10 mouse cellular contexts compared by ENCODE assay signal in the genomic region with DNA sequence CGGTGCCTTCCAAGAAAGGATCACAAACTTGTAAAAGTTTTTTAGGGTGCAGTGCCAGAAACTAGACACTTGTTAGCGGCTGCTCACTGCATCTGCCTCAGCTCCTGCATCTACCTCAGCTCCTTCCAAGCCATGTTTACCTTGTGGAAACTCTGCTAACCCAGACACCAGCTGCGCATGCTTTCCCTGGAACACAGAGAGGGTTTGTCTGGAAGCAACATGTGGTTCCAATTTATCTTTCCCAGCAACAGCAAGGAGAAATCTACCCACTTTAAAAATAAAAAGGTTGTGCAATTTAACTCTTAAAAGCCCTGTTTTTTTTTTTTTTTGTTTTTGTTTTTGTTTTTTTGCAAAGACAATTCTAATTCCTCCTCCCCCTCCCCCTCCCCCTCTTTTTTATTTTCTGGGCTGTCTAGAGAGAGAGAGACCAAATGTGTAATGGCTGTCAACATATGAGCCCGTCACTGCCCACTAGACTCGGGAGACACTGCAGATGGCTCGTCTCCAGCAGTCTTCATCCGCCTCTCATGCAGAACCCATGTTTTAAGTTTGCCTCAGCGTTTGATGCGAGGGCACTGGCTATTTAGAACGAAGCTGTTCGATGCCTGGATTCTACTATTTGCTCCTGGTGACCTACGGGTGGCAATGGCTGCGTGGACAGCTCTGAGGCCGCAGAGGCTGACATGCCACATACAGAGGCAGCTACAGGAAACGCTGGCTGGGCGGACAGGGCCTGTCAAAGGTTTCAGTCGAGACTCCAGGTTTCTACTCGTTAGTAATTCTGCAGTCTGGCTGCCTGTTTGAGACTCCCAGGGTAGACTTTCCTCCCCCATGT.
A peak's percentile ranks its signal among the peaks of the same experiment; 100 is the strongest.
DNase-seq lines count a peak whose midpoint lies in the region; ATAC-seq and TF ChIP-seq lines count a peak whose summit lies in the region.
"Had no signal": no experiment of that assay in that cellular context is flagged by ENCODE, and none has a peak within 500 bp of the region (broad histone marks: within the 10 kb centered on the region; RNA-seq: fewer than 3 reads in every experiment).

No protein-coding gene starts in this region.

- H3K4me1 ChIP-seq in forebrain, embryonic 14.5 days (ENCODE audit: control insufficient read depth, insufficient read depth, low read length), result peaks cover 2% of the 10 kb centered on the region; the same call in 1 of the 2 replicates
- H3K4me1 ChIP-seq in forebrain, embryonic 12.5 days, result no peaks in the 10 kb centered on the region; the same call in 1 of the 2 replicates
- peaks cover 12% of the 10 kb centered on the region; the same call in 1 of the 2 replicates for H3K4me1 ChIP-seq in lung, embryonic 14.5 days (ENCODE audit: insufficient read depth)
- peaks cover 17% of the 10 kb centered on the region for H3K4me1 ChIP-seq in stomach, embryonic 14.5 days (ENCODE audit: control insufficient read depth, insufficient read depth, low read length)
- no peaks in the 10 kb centered on the region for H3K4me1 ChIP-seq in midbrain, embryonic 11.5 days (ENCODE audit: control insufficient read depth, insufficient read depth, low read length)

- intact Hi-C loops in heart, postnatal 25 days (cut with DNase I), result loop anchor here (2.0 to 5.0 kb wide), 2 partner anchors 43 to 116 kb away; no protein-coding TSS in a partner anchor

- H3K36me3 ChIP-seq in forebrain, embryonic 14.5 days (ENCODE audit: control insufficient read depth, insufficient read depth, low read length), result no peaks in the 10 kb centered on the region
- H3K36me3 ChIP-seq in forebrain, embryonic 12.5 days (replicated peaks), result no peaks in the 10 kb centered on the region
- no peaks in the 10 kb centered on the region for H3K36me3 ChIP-seq in lung, embryonic 14.5 days (ENCODE audit: insufficient read depth)
- H3K36me3 ChIP-seq in stomach, embryonic 14.5 days (ENCODE audit: control insufficient read depth, insufficient read depth, low read length), result no peaks in the 10 kb centered on the region
- no peaks in the 10 kb centered on the region for H3K36me3 ChIP-seq in midbrain, embryonic 11.5 days (ENCODE audit: control insufficient read depth, insufficient read depth, low read length)

- no peaks in the 10 kb centered on the region for H3K9me3 ChIP-seq in forebrain, embryonic 14.5 days (replicated peaks; ENCODE audit: control insufficient read depth, low read length)
- peaks cover under 1% of the 10 kb centered on the region; the same call in 1 of the 2 replicates for H3K9me3 ChIP-seq in forebrain, embryonic 12.5 days
- no peaks in the 10 kb centered on the region for H3K9me3 ChIP-seq in lung, embryonic 14.5 days (ENCODE audit: low read depth, low read length)
- no peaks in the 10 kb centered on the region; the same call in 1 of the 2 replicates for H3K9me3 ChIP-seq in stomach, embryonic 14.5 days (ENCODE audit: control insufficient read depth, low read depth, low read length)
- H3K9me3 ChIP-seq in midbrain, embryonic 11.5 days (ENCODE audit: control insufficient read depth, low read length), result no peaks in the 10 kb centered on the region

- H3K4me2 ChIP-seq in forebrain, embryonic 14.5 days (ENCODE audit: low read length), result no peak overlapping the region
- no peak overlapping the region for H3K4me2 ChIP-seq in forebrain, embryonic 12.5 days
- peak overlapping the region; percentile 31; the same call in 1 of the 2 replicates for H3K4me2 ChIP-seq in lung, embryonic 14.5 days
- H3K4me2 ChIP-seq in stomach, embryonic 14.5 days (replicated peaks; ENCODE audit: low read depth, low read length), result no peak overlapping the region
- no peak overlapping the region for H3K4me2 ChIP-seq in midbrain, embryonic 11.5 days

- peak; percentile 22 for DNase-seq in forebrain, embryonic 14.5 days (ENCODE audit: low spot score)
- peak; percentile 60 for DNase-seq in lung, embryonic 14.5 days
- DNase-seq in lung, postnatal 4 days, result no peak
- DNase-seq in heart, postnatal 25 days (ENCODE audit: low spot score), result peak; percentile 12
- no peak for DNase-seq in midbrain, embryonic 11.5 days (ENCODE audit: low spot score, missing footprints)
- DNase-seq: B cell, adult 2 months; right cerebral cortex, postnatal 4 days had no signal

- WGBS in forebrain, embryonic 14.5 days, result 79% methylated on average over 18 of the region's 18 CpGs
- WGBS in forebrain, embryonic 12.5 days, result 76% methylated on average over 18 of the region's 18 CpGs
- WGBS in lung, embryonic 14.5 days, result 39% methylated on average over 18 of the region's 18 CpGs
- 50% methylated on average over 18 of the region's 18 CpGs for WGBS in stomach, embryonic 14.5 days
- WGBS in midbrain, embryonic 11.5 days, result 79% methylated on average over 18 of the region's 18 CpGs

- H3K27me3 ChIP-seq in forebrain, embryonic 14.5 days (replicated peaks; ENCODE audit: control insufficient read depth, insufficient read depth, low read length), result no peaks in the 10 kb centered on the region
- no peaks in the 10 kb centered on the region for H3K27me3 ChIP-seq in forebrain, embryonic 12.5 days
- H3K27me3 ChIP-seq in lung, embryonic 14.5 days (ENCODE audit: insufficient read depth, low read length), result no peaks in the 10 kb centered on the region
- no peaks in the 10 kb centered on the region for H3K27me3 ChIP-seq in stomach, embryonic 14.5 days (ENCODE audit: control insufficient read depth, insufficient read depth, low read length)
- no peaks in the 10 kb centered on the region for H3K27me3 ChIP-seq in midbrain, embryonic 11.5 days (ENCODE audit: control insufficient read depth, insufficient read depth, low read length)

- TF ChIP-seq CTCF in lung, embryonic 14.5 days (IDR thresholded peaks at IDR 0.05; ENCODE audit: low read depth), result no peak

- ATAC-seq in forebrain, embryonic 14.5 days, result no peak
- ATAC-seq in forebrain, embryonic 12.5 days (ENCODE audit: low FRiP score), result no peak
- ATAC-seq in lung, embryonic 14.5 days (ENCODE audit: insufficient read depth), result no peak
- ATAC-seq in stomach, embryonic 14.5 days (ENCODE audit: insufficient number of reproducible peaks, insufficient read depth, low FRiP score, low read depth), result no peak
- ATAC-seq in midbrain, embryonic 11.5 days (ENCODE audit: low FRiP score), result no peak
- no peak for ATAC-seq in CD4-positive, CD25-positive, alpha-beta regulatory T cell, adult 4 months

- no peak overlapping the region for H3K4me3 ChIP-seq in forebrain, embryonic 14.5 days (ENCODE audit: low read depth, low read length)
- no peak overlapping the region for H3K4me3 ChIP-seq in forebrain, embryonic 12.5 days (replicated peaks)
- no peak overlapping the region for H3K4me3 ChIP-seq in lung, embryonic 14.5 days (ENCODE audit: low read depth, low read length)
- H3K4me3 ChIP-seq in stomach, embryonic 14.5 days (ENCODE audit: low read depth, low read length), result no peak overlapping the region
- H3K4me3 ChIP-seq in midbrain, embryonic 11.5 days (ENCODE audit: low read depth, low read length), result no peak overlapping the region

- no peak overlapping the region for H3K27ac ChIP-seq in forebrain, embryonic 14.5 days (ENCODE audit: low read depth, low read length)
- H3K27ac ChIP-seq in forebrain, embryonic 12.5 days, result no peak overlapping the region
- H3K27ac ChIP-seq in lung, embryonic 14.5 days (ENCODE audit: low read depth), result peak overlapping the region; percentile 76
- peak overlapping the region; percentile 56; the same call in 1 of the 2 replicates for H3K27ac ChIP-seq in stomach, embryonic 14.5 days (ENCODE audit: low read length)
- no peak overlapping the region for H3K27ac ChIP-seq in midbrain, embryonic 11.5 days (ENCODE audit: low read depth, low read length)

- H3K9ac ChIP-seq in forebrain, embryonic 14.5 days (ENCODE audit: low read length), result no peak overlapping the region
- no peak overlapping the region for H3K9ac ChIP-seq in forebrain, embryonic 12.5 days
- H3K9ac ChIP-seq in lung, embryonic 14.5 days, result no peak overlapping the region
- H3K9ac ChIP-seq in stomach, embryonic 14.5 days (replicated peaks; ENCODE audit: low read depth, low read length), result no peak overlapping the region
- no peak overlapping the region for H3K9ac ChIP-seq in midbrain, embryonic 11.5 days (ENCODE audit: low read length)

Comparison
In these comparisons a context has a peak if more than half of its experiments do, and no peak if none do; other contexts are left out.
1. DNase-seq: peak in forebrain, embryonic 14.5 days (single experiment), lung, embryonic 14.5 days (single experiment) and heart, postnatal 25 days (single experiment); none in lung, postnatal 4 days (0 of 2) and midbrain, embryonic 11.5 days (single experiment).
2. H3K27ac ChIP-seq: peak in lung, embryonic 14.5 days (single experiment) and stomach, embryonic 14.5 days (single experiment); none in forebrain, embryonic 14.5 days (single experiment), forebrain, embryonic 12.5 days (single experiment) and midbrain, embryonic 11.5 days (single experiment).